Mouse (Mus musculus) liver, embryonic 11.5 days (tissue): ENCODE data around the gene Keap1. TPM values are rescaled to one million over a fixed set of nuclear protein-coding genes. Genes with fewer than 3 reads are reported as not detected.

Experiments
- ATAC-seq: fragments of 200-750 bp; cut with Nextera tagmentation; replicated peaks from 2 replicates; pipeline ENCODE4 v1.8.0; 2017; ENCODE audit warnings: moderate number of reproducible peaks, mild to moderate bottlenecking, moderate TSS enrichment, moderate library complexity; ENCODE audit not compliant: low FRiP score
- DNase-seq: peaks from one replicate; pipeline ENCODE4 v3.0.0-alpha.2; 2017; ENCODE audit warnings: low spot score
- H3K27ac ChIP-seq: fragments of 300-500 bp; sonication (generic); 2 replicates; pipeline ENCODE4 v1.5.1; 2014; ENCODE audit warnings: mild to moderate bottlenecking, low read depth, low read length, control low read depth
- H3K27me3 ChIP-seq: fragments of 300-500 bp; sonication (generic); replicated peaks from 2 replicates; pipeline ENCODE4 v1.6.1; 2014; ENCODE audit warnings: low read length, mixed read lengths; ENCODE audit not compliant: control insufficient read depth, insufficient read depth
- H3K36me3 ChIP-seq: fragments of 300-500 bp; sonication (generic); 2 replicates; pipeline ENCODE4 v1.6.1; 2014; ENCODE audit warnings: mild to moderate bottlenecking, low read length, moderate library complexity, mixed read lengths; ENCODE audit not compliant: control insufficient read depth, insufficient read depth
- H3K4me1 ChIP-seq: fragments of 300-500 bp; sonication (generic); replicated peaks from 2 replicates; pipeline ENCODE4 v1.6.1; 2014; ENCODE audit warnings: low read length, mixed read lengths; ENCODE audit not compliant: control insufficient read depth, insufficient read depth
- H3K4me2 ChIP-seq: fragments of 300-500 bp; sonication (generic); 2 replicates; pipeline ENCODE4 v1.6.1; 2014; ENCODE audit warnings: mild to moderate bottlenecking, control low read depth, moderate library complexity
- H3K4me3 ChIP-seq: fragments of 300-500 bp; sonication (generic); 2 replicates; pipeline ENCODE4 v1.5.1; 2014; ENCODE audit warnings: low read depth, low read length, control low read depth
- H3K9ac ChIP-seq: fragments of 300-500 bp; sonication (generic); 2 replicates; pipeline ENCODE4 v1.6.1; 2014; ENCODE audit warnings: low read depth, low read length, control low read depth
- H3K9me3 ChIP-seq: fragments of 300-500 bp; sonication (generic); 2 replicates; pipeline ENCODE4 v1.6.1; 2016; ENCODE audit warnings: low read length, inconsistent platforms, mixed read lengths; ENCODE audit not compliant: control insufficient read depth
- WGBS: fragments of 180-500 bp; shearing (Covaris S2); extraction: QIAGEN DNeasy Blood & Tissue Kit; methylation state at CpG from one replicate; pipeline ENCODE4 v1.1.7; 2014; 5-methylcytosine and 5-hydroxymethylcytosine counted together
- polyA plus RNA-seq: library from polyadenylated mRNA; unstranded; fragments of >200 nt; fragmentation: Nextera tagmentation; extraction: Ambion mirVana; gene quantifications from 2 replicates; pipeline ENCODE4 v1.2.1, GENCODE M21; 2014

Gene Keap1
- polyA plus RNA-seq, 1 experiment from 2014 or later, result 43.8 TPM

DNA sequence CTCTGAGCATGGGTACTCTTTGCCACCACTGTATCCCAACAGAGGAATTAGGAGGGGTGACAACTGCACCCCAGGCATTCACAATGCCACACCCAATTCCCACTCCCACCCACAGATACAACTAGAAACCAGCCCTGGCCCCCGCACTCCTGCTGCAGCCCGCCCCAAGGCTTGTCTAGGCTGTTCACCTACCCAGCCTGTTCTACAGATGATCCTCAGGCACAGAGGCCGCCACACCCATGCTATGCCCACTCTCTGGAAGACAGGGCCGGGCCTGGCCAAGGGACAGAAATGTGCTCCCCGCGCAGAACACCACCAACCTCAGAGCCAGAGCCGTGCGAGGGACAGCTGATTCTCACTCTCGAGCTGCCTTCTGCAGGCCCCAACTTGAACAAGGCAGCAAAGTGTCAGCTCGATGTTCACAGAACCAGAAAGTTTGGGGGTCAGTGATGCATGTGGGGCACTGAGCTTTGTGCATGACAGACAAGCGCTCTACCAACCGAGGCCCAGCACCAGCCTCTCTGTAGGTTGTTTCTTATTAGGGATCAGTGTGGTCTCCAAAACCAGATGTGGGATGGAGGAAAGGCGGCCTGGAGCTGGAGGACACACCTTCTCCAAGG is 12.1 kb upstream of the Keap1 start:
- peaks cover 4% of the 10 kb centered on the region; the same call in 1 of the 2 replicates for H3K4me1 ChIP-seq
- 59% methylated on average over 13 of the region's 13 CpGs for WGBS
- H3K9ac ChIP-seq, result no peak overlapping the region
- no peak overlapping the region for H3K27ac ChIP-seq
- H3K9me3 ChIP-seq, result no peaks in the 10 kb centered on the region
- ATAC-seq (no peak), DNase-seq (no peak)
- H3K27me3 ChIP-seq, result peaks cover 59% of the 10 kb centered on the region
- no peak overlapping the region for H3K4me2 ChIP-seq
- H3K36me3 ChIP-seq, result no peaks in the 10 kb centered on the region
- H3K4me3 ChIP-seq, result no peak overlapping the region

DNA sequence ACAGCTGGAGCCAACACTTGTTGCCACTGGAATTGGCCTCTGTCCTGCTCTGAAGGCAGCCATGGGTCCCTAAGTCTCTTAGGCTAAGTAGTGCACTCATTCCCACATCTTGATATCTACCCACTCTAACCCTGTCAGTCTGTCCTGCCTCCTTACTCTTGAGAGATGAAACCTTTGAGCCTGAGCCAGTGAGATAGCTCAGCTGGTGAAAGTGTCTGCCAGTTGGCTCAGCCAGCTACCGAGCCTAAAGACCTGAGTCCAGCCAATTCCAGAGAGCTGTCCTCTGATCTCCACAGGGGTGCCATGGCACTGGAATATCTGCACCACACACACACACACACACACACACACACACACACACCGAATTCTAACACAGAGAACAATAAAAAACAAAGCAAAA is 11.3 kb upstream of the Keap1 start:
- Histone ChIP-seq H3K4me1 (peaks cover 4% of the 10 kb centered on the region; the same call in 1 of the 2 replicates), H3K27ac (no peak overlapping the region), H3K27me3 (peaks cover 66% of the 10 kb centered on the region), H3K4me2 (no peak overlapping the region), H3K36me3 (no peaks in the 10 kb centered on the region), H3K9me3 (no peaks in the 10 kb centered on the region), H3K4me3 (no peak overlapping the region), H3K9ac (no peak overlapping the region)
- WGBS, result 51% methylated on average over 2 of the region's 2 CpGs
- DNase-seq, result no peak
- no peak for ATAC-seq

DNA sequence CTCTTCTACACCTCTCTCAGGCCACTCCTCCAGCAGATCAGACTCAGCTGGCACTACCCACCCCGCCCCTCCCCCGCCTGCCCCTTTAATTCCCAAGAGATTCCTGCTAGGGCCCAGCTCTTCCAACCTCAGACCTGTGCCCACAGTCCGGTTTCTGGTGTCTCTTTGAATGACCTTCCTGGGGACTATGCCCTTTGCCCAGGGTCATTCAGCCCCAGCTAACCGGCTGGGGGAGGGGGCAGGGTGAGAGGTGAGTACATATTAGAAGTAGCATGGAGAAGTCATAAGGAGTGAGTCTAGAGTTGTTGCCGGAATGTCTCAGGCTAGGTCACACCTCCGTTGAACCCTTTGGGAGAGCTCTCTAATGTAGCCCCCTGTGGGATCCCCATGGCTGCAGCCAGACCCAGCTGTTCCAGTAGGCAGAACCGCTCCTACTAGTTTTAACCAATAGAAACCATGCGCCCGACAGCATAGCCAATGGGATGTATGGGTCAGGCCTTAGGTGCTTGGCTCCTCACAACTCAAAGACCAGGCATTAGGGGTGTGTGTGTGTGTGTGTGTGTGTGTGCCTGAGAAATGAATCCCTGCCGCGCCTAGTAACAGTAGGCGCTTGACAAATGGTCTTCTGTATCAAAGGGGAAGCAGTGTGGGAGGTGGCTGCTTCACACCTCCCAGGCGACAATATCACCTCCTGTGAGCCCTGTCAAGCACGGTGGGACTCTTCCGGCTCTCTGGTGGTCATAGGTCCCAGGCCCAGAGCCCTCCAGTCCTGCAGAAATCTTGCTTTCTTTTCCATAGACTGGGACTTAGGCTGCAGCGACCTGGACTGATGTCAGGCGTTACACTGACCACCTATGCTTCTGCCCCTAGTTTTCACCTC is 10.7 kb upstream of the Keap1 start:
- no peak overlapping the region for H3K4me3 ChIP-seq
- peak; percentile 45; the same call in 1 of the 2 replicates for ATAC-seq
- no peak overlapping the region for H3K9ac ChIP-seq
- no peak overlapping the region for H3K27ac ChIP-seq
- no peaks in the 10 kb centered on the region for H3K36me3 ChIP-seq
- peaks cover 4% of the 10 kb centered on the region; the same call in 1 of the 2 replicates for H3K4me1 ChIP-seq
- no peak overlapping the region for H3K4me2 ChIP-seq
- no peak for DNase-seq
- peaks cover 73% of the 10 kb centered on the region for H3K27me3 ChIP-seq
- no peaks in the 10 kb centered on the region for H3K9me3 ChIP-seq
- 19% methylated on average over 17 of the region's 17 CpGs for WGBS

DNA sequence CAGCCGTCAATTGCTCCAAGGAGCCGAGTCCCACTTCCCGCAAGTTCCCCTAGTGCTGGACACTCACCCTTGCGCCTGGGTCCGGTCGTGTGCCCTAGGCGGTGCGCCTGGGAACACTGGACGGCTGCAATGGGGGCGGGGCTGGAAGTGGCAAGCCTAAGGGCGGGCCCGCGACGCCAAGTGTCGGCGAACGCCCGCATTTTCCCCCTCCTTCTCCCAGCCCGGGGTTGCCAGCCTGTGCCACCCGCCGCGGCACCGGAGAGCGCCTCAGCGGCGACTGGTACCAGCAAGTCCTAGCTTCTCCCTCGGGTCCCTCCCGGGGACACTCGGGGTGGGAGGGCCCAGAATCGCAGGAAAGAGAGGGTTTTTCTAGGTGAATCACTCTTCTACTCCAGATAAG is 9.2 kb upstream of the Keap1 start, which contains the start of gene S1pr5:
TSS of gene S1pr5 (minus strand) at position 118 of the 400 bp plus-strand sequence.
- DNase-seq (no peak), ATAC-seq (0 out of 2 replicates have a peak, but pooled peaks have one; percentile 38)
- H3K36me3 ChIP-seq, result no peaks in the 10 kb centered on the region
- H3K4me1 ChIP-seq, result peaks cover 10% of the 10 kb centered on the region
- H3K9ac ChIP-seq, result 0 out of 2 replicates have a peak within 1 kb of the TSS, but pooled peaks have one; percentile 23
- H3K4me2 ChIP-seq, result peak within 1 kb of the TSS; percentile 65
- H3K27me3 ChIP-seq, result peaks cover 88% of the 10 kb centered on the region
- no peak within 1 kb of the TSS for H3K27ac ChIP-seq
- WGBS, result 2% methylated on average over 30 of the region's 30 CpGs
- no peaks in the 10 kb centered on the region for H3K9me3 ChIP-seq
- H3K4me3 ChIP-seq, result peak within 1 kb of the TSS; percentile 36

DNA sequence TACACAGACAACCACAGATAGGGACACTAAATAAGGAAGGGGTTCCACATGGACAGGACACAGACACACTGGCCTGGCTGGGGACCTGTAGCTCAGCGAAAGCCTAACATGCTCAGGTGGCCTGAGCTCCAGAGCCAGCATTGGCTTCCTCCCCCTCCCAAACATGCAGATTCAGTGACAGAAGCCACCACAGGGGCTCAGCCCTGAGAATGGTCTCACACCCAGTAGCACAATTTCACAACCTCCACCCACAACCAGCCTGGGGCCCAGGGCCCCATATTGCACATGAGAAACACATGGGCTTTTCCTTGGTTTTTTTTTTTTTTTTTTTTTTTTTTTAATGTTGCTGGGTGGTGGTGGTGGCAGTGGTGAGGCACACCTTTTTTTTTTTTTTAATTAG is 7.2 kb upstream of the Keap1 start:
- Histone ChIP-seq H3K4me1 (peaks cover 10% of the 10 kb centered on the region), H3K4me2 (no peak overlapping the region), H3K36me3 (no peaks in the 10 kb centered on the region), H3K9ac (no peak overlapping the region), H3K27me3 (peaks cover 88% of the 10 kb centered on the region), H3K27ac (no peak overlapping the region), H3K4me3 (no peak overlapping the region), H3K9me3 (no peaks in the 10 kb centered on the region)
- ATAC-seq (no peak), DNase-seq (no peak)
- WGBS, result 68% methylated on average over 1 of the region's 1 CpGs

DNA sequence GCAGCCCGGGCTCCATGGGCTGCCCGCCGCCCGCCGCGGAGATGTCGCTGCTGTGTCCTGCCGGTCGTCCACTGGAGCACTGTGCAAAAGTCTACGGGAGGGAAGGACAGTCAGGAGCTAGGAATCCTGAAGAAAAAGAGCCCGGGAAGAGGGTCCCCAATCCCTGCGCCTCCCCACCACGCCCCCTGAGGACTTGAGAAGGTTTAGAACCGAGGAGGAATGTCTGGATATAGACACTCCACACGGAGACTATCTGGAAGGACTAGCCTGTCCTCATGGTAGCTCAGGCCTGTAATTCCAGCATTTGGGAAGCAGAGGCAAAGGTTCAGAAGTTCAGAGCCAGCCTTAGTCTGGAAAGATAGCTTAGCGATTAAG is 5.9 kb upstream of the Keap1 start:
- DNase-seq, result no peak
- peaks cover 76% of the 10 kb centered on the region for H3K27me3 ChIP-seq
- H3K4me2 ChIP-seq, result peak overlapping the region; percentile 66
- H3K9ac ChIP-seq, result no peak overlapping the region
- ATAC-seq, result no peak
- H3K36me3 ChIP-seq, result no peaks in the 10 kb centered on the region
- 4% methylated on average over 16 of the region's 16 CpGs for WGBS
- peak overlapping the region; percentile 35 for H3K4me3 ChIP-seq
- peaks cover 10% of the 10 kb centered on the region for H3K4me1 ChIP-seq
- H3K27ac ChIP-seq, result no peak overlapping the region
- no peaks in the 10 kb centered on the region for H3K9me3 ChIP-seq

DNA sequence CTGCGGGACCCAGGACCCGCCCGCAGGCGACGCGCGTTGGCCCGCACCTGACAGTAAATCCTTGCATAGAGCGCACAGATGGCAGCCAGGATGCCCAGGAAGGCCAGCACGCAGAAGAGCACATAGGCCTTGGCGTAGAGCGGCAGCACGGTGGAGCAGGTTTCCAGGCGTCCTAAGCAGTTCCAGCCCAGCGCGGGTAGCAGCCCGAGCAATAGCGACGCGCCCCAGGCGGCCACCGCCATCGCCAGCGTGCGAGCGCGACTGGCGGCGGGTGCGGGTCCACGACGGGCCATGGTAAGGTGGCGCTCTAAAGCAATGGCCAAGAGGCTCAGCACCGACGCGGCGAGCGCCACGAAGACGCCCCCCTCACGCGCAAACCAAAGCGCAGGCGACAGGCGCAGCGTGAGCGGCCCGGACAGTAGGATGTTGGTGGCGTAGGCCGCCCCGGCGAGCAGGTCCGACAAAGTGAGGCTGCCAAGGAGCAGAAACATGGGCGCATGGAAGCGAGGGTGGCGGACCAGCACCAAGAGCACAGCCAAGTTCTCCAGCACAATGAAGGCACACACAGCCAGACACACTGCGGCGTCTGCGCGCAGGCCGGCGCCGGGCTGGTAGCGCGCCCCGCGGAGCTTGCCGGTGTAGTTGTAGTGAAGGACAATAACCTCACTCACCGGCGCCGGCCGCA is 5.4 kb upstream of the Keap1 start:
- H3K4me2 ChIP-seq, result peak overlapping the region; percentile 66
- H3K27ac ChIP-seq, result no peak overlapping the region
- peaks cover 10% of the 10 kb centered on the region for H3K4me1 ChIP-seq
- 2% methylated on average over 72 of the region's 72 CpGs for WGBS
- DNase-seq, result no peak
- peak overlapping the region; percentile 35 for H3K4me3 ChIP-seq
- H3K36me3 ChIP-seq, result no peaks in the 10 kb centered on the region
- H3K9ac ChIP-seq, result no peak overlapping the region
- peaks cover 71% of the 10 kb centered on the region for H3K27me3 ChIP-seq
- no peak for ATAC-seq
- H3K9me3 ChIP-seq, result no peaks in the 10 kb centered on the region

DNA sequence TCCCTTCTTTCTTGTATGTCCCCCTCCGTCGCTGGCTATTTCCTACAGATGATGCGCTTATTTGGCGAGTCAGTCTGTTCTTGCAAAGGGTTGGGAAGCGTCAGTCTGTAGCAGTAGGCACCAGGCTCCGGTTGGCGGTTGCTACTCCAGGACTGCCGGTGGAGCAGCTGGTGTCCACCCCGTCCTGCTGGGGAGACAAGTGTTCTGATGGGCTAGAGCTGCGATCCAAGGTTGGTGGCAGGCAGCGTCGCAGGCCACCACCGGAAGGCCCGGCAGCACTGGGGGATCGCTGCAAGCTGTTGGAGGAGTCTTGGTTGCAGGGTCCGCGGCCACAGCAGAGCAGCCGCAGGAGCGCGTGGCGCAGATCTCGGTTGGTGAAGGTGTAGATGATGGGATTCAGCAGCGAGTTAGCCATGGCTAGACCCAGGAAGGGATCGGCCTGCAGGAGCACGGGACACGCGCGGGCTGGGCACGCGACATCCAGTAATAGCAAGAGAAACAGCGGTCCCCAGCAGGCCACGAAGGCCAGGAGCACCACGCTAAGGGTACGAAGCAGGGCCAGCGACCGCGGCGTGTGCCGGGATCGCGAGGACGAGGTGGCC is 4.8 kb upstream of the Keap1 start:
- Histone ChIP-seq H3K9me3 (no peaks in the 10 kb centered on the region), H3K4me3 (peak overlapping the region; percentile 35), H3K4me1 (peaks cover 10% of the 10 kb centered on the region), H3K9ac (no peak overlapping the region), H3K27ac (no peak overlapping the region), H3K36me3 (no peaks in the 10 kb centered on the region), H3K4me2 (peak overlapping the region; percentile 66), H3K27me3 (peaks cover 65% of the 10 kb centered on the region)
- whole genome bisulfite sequencing, result 8% methylated on average over 42 of the region's 42 CpGs
- no peak for DNase-seq
- no peak for ATAC-seq
